Mouse (Mus musculus) inflammation-experienced regulatory T-cells (primary cell): ENCODE data around the gene Crebbp. TPM values are rescaled to one million over a fixed set of nuclear protein-coding genes. Genes with fewer than 3 reads are reported as not detected.

Experiments used
- polyA plus RNA-seq, 2 experiments: library from polyadenylated mRNA; unstranded; fragments of 100-300 nt; shearing (Covaris generic); gene quantifications; one replicate each; pipeline ENCODE4 v1.2.1; 2017

The Crebbp gene
- 10 to 100 TPM; 25.7 to 28.8 TPM for polyA plus RNA-seq

GRCm38 (mm10) chr16:4213799-4214551, at the start of gene Crebbp:
TSS of gene Crebbp (minus strand) at chr16:4213997.

GRCm38 (mm10) chr16:4077384-4078061, 136.3 kb downstream of the Crebbp start, which contains the start of gene Trap1:
TSS of gene Trap1 (minus strand) at chr16:4077827.

GRCm38 (mm10) chr16:4036807-4037206, 177.0 kb downstream of the Crebbp start, which contains the start of gene Dnase1:
TSS of gene Dnase1 (plus strand) at chr16:4036942.

Other genes starting within 250 kb of the Crebbp start
- 10 to 100 TPM; 56.1 to 69.9 TPM for gene Nlrc3, start 237.4 kb downstream of the Crebbp start, polyA plus RNA-seq
- 10 to 100 TPM; 29.2 to 35.4 TPM for gene Slx4, start 210.2 kb downstream of the Crebbp start, polyA plus RNA-seq
- 1,000 to 10,000 TPM in 1 of 2 experiments, 10 to 100 TPM in 1; 10.3 to 1,075 TPM for gene Dnase1, start 177.1 kb downstream of the Crebbp start, polyA plus RNA-seq
- 10 to 100 TPM; 65.0 to 68.7 TPM for gene Trap1, start 136.2 kb downstream of the Crebbp start, polyA plus RNA-seq
- under 1 TPM; 0.29 to 0.54 TPM for gene Adcy9, start 206.5 kb upstream of the Crebbp start, polyA plus RNA-seq